Mouse (Mus musculus): ENCODE measurements around the gene BC048562. TPM values are rescaled to one million over a fixed set of nuclear protein-coding genes. Genes with fewer than 3 reads are reported as not detected.

The BC048562 gene
- polyA plus RNA-seq, 1 experiment from 2014 or later: not detected

DNA sequence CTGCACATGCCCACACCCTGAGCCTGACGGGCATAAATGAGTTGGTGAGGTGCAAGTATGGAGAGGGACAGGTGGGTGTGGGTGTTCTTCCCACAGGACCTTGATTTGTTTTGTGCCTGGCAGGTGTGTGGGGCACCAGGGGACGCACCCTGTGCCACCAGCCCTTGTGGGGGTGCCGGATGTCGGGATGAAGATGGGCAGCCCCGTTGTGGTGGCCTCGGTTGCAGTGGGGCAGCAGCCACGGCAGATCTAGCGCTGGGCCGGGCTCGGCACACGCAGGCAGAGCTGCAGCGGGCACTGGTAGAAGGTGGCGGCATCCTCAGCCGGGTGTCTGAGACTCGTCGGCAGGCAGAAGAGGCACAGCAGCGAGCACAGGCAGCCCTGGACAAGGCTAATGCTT lies 52.1 kb downstream of the BC048562 start:
- Histone ChIP-seq H3K36me3 (peaks cover 83% of the 10 kb centered on the region), H3K9me3 (no peaks in the 10 kb centered on the region)
- WGBS: 94% methylated on average over 17 of the region's 17 CpGs

GRCm38 (mm10) chr9:108489215-108489614 lies 52.9 kb downstream of the BC048562 start:
- Histone ChIP-seq H3K36me3 (peaks cover 83% of the 10 kb centered on the region), H3K9me3 (no peaks in the 10 kb centered on the region), H3K27ac (peak overlapping the region; percentile 93; the same call in 1 of the 2 replicates), H3K4me1 (replicated peaks) (peaks cover 31% of the 10 kb centered on the region), H3K27me3 (ENCODE audit: insufficient read depth, poor library complexity, severe bottlenecking) (no peaks in the 10 kb centered on the region), H3K4me3 (0 out of 2 replicates have a peak overlapping the region, but pooled peaks have one; percentile 87)
- DNase-seq (ENCODE audit: low spot score): no peak
- WGBS: 97% methylated on average over 20 of the region's 20 CpGs

More for the DNA sequence above, 52.1 kb downstream of the BC048562 start:
- Histone ChIP-seq H3K4me3 (no peak overlapping the region; the same call in 1 of the 2 replicates), H3K27ac (no peak overlapping the region), H3K27me3 (ENCODE audit: insufficient read depth, poor library complexity, severe bottlenecking) (no peaks in the 10 kb centered on the region), H3K4me1 (replicated peaks) (peaks cover 31% of the 10 kb centered on the region)
- DNase-seq (ENCODE audit: low spot score): no peak

- Histone ChIP-seq H3K9me3 (no peaks in the 10 kb centered on the region), H3K4me1 (replicated peaks) (peaks cover 31% of the 10 kb centered on the region), H3K4me3 (peak overlapping the region; percentile 87), H3K36me3 (peaks cover 85% of the 10 kb centered on the region), H3K27me3 (ENCODE audit: insufficient read depth, poor library complexity, severe bottlenecking) (no peaks in the 10 kb centered on the region), H3K27ac (peak overlapping the region; percentile 93)
- 71% methylated on average over 26 of the region's 26 CpGs for WGBS
- DNase-seq (ENCODE audit: low spot score): no peak
These were observed 53.6 kb downstream of the BC048562 start for GRCm38 (mm10) chr9:108489702-108490558.

GRCm38 (mm10) chr9:108490559-108491285 lies 54.4 kb downstream of the BC048562 start, which contains the start of gene Usp19:
Usp19 (plus strand) TSS chr9:108490602.
- peak within 1 kb of the TSS; percentile 87 for H3K4me3 ChIP-seq
- no peaks in the 10 kb centered on the region for H3K9me3 ChIP-seq
- peak within 1 kb of the TSS; percentile 93 for H3K27ac ChIP-seq
- WGBS: under 1% methylated on average over 69 of the region's 69 CpGs
- H3K27me3 ChIP-seq (ENCODE audit: insufficient read depth, poor library complexity, severe bottlenecking): no peaks in the 10 kb centered on the region
- H3K36me3 ChIP-seq: peaks cover 85% of the 10 kb centered on the region
- peaks cover 31% of the 10 kb centered on the region for H3K4me1 ChIP-seq (replicated peaks)
- DNase-seq (ENCODE audit: low spot score): peak; percentile 96

- peaks cover 85% of the 10 kb centered on the region for H3K36me3 ChIP-seq
These were observed 55.0 kb downstream of the BC048562 start for GRCm38 (mm10) chr9:108491286-108491580.

DNA sequence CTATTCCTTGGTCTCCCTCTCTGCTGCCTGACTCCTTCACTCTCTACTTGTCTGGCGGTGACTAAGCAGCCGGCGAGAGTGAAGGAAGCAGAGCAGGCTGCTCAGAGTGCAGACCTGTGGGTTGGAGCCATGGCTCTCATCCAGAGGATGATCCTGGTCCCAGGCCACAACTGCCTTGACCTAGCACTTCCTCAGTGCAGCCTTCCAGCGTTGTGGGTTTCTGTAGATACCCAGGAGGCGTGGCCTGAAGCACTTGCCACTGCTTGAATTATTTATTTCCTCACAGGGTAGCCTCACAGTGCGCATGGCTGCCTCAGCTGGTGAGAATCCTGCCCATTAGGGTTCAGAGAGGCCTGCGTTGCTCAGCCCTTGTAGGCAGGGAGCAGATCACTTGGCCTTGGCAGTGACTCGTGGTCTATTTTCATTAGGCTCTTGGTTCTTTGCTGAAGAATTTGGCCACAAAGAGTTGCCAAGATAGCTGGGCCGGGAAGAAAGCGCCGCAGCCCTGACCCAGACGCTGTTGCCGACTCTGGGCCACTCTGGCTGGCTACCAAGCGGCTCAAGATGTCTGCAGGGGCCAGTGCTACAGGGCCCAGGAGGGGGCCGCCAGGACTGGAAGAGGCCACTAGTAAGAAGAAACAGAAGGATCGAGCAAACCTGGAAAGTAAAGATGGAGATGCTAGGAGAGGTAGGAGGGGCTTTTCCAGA lies 55.9 kb downstream of the BC048562 start:
- DNase-seq (ENCODE audit: low spot score): no peak

More at GRCm38 (mm10) chr9:108491286-108491580, 55.0 kb downstream of the BC048562 start:
- 17% methylated on average over 12 of the region's 12 CpGs for WGBS
- no peaks in the 10 kb centered on the region for H3K27me3 ChIP-seq (ENCODE audit: insufficient read depth, poor library complexity, severe bottlenecking)
- H3K9me3 ChIP-seq: no peaks in the 10 kb centered on the region
- peaks cover 31% of the 10 kb centered on the region for H3K4me1 ChIP-seq (replicated peaks)
- peak overlapping the region; percentile 87 for H3K4me3 ChIP-seq
- no peak for DNase-seq (ENCODE audit: low spot score)
- peak overlapping the region; percentile 93 for H3K27ac ChIP-seq

DNA sequence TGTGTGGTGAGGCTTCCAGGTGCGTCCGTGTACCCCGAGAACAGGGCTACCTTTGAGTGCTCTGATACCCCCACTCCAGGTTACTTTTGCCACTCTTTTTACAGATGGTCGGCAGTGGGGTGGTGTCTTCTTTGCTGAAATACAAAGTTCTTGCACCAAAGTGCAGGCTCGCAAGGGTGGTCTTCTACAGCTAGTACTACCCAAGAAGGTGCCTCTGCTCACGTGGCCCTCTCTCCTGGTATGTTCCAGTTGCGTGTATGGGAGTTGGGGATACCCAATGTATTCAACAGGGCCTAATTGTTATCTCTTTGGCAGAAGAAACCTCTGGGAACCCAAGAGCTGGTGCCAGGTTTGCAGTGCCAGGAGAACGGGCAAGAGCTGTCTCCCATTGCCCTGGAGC lies 57.0 kb downstream of the BC048562 start:
- WGBS: 97% methylated on average over 8 of the region's 8 CpGs
- H3K4me3 ChIP-seq: no peak overlapping the region
- DNase-seq (ENCODE audit: low spot score): no peak

More for the DNA sequence above, 55.9 kb downstream of the BC048562 start:
- Histone ChIP-seq H3K36me3 (peaks cover 85% of the 10 kb centered on the region), H3K4me3 (peak overlapping the region; percentile 87), H3K9me3 (no peaks in the 10 kb centered on the region), H3K27me3 (ENCODE audit: insufficient read depth, poor library complexity, severe bottlenecking) (no peaks in the 10 kb centered on the region), H3K27ac (peak overlapping the region; percentile 51; the same call in 1 of the 2 replicates), H3K4me1 (replicated peaks) (peaks cover 31% of the 10 kb centered on the region)
- 93% methylated on average over 16 of the region's 16 CpGs for WGBS

GRCm38 (mm10) chr9:108494146-108494825 lies 58.0 kb downstream of the BC048562 start:
- Histone ChIP-seq H3K27me3 (ENCODE audit: insufficient read depth, poor library complexity, severe bottlenecking) (no peaks in the 10 kb centered on the region), H3K27ac (no peak overlapping the region), H3K4me1 (replicated peaks) (peaks cover 29% of the 10 kb centered on the region), H3K9me3 (no peaks in the 10 kb centered on the region), H3K4me3 (no peak overlapping the region), H3K36me3 (peaks cover 85% of the 10 kb centered on the region)
- 95% methylated on average over 19 of the region's 19 CpGs for WGBS
- no peak for DNase-seq (ENCODE audit: low spot score)

More for the DNA sequence above, 57.0 kb downstream of the BC048562 start:
- Histone ChIP-seq H3K4me1 (replicated peaks) (peaks cover 31% of the 10 kb centered on the region), H3K36me3 (peaks cover 85% of the 10 kb centered on the region), H3K27me3 (ENCODE audit: insufficient read depth, poor library complexity, severe bottlenecking) (no peaks in the 10 kb centered on the region), H3K9me3 (no peaks in the 10 kb centered on the region), H3K27ac (no peak overlapping the region)

DNA sequence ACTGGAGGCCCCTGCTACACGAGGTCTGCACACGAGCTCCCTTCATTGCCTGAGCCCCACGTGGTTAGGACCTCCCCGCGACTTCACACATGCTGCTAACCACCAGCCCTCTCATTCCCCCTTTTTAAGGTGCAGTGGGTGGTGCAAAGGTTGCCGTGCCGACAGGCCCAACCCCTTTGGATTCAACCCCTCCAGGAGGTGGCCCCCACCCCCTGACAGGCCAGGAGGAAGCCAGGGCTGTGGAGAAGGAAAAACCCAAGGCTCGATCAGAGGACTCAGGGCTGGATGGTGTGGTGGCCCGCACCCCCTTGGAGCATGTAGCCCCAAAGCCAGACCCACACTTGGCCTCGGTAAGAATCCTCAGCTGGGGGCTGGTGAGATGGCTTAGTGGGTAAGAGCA lies 58.6 kb downstream of the BC048562 start:
- 86% methylated on average over 10 of the region's 10 CpGs for WGBS
- DNase-seq (ENCODE audit: low spot score): no peak

More for the DNA sequence above, 58.6 kb downstream of the BC048562 start:
- Histone ChIP-seq H3K4me3 (no peak overlapping the region), H3K4me1 (replicated peaks) (peaks cover 23% of the 10 kb centered on the region), H3K27ac (no peak overlapping the region), H3K27me3 (ENCODE audit: insufficient read depth, poor library complexity, severe bottlenecking) (no peaks in the 10 kb centered on the region), H3K9me3 (no peaks in the 10 kb centered on the region), H3K36me3 (peaks cover 85% of the 10 kb centered on the region)

Other genes starting within 250 kb of the BC048562 start
- gene Bsn, start 246.1 kb upstream of the BC048562 start, polyA plus RNA-seq (2016; fragmentation: Nextera tagmentation; extraction: Ambion mirVana): 1.4 and 2.4 TPM in 2 replicates
- gene Dag1, start 172.5 kb upstream of the BC048562 start, polyA plus RNA-seq (2016; fragmentation: Nextera tagmentation; extraction: Ambion mirVana): 81.2 and 81.6 TPM in 2 replicates
- gene Nicn1, start 146.1 kb upstream of the BC048562 start, polyA plus RNA-seq (2016; fragmentation: Nextera tagmentation; extraction: Ambion mirVana): 39.5 and 54.3 TPM in 2 replicates
- 31.4 and 34.7 TPM in 2 replicates for gene Amt, start 139.6 kb upstream of the BC048562 start, polyA plus RNA-seq (2016; fragmentation: Nextera tagmentation; extraction: Ambion mirVana)
- 271 and 385 TPM in 2 replicates for gene Rhoa, start 130.4 kb upstream of the BC048562 start, polyA plus RNA-seq (2016; fragmentation: Nextera tagmentation; extraction: Ambion mirVana)
- gene Tcta, start 130.3 kb upstream of the BC048562 start, polyA plus RNA-seq (2016; fragmentation: Nextera tagmentation; extraction: Ambion mirVana): 20.7 and 32.7 TPM in 2 replicates
- 816 and 892 TPM in 2 replicates for gene Gpx1, start 97.6 kb upstream of the BC048562 start, polyA plus RNA-seq (2016; fragmentation: Nextera tagmentation; extraction: Ambion mirVana)
- 124 and 128 TPM in 2 replicates for gene Usp4, start 88.6 kb upstream of the BC048562 start, polyA plus RNA-seq (2016; fragmentation: Nextera tagmentation; extraction: Ambion mirVana)
- gene 1700102P08Rik, start 43.7 kb upstream of the BC048562 start, polyA plus RNA-seq (2016; fragmentation: Nextera tagmentation; extraction: Ambion mirVana): 0.58 and 0.69 TPM in 2 replicates
- gene Ccdc36, start 8.0 kb upstream of the BC048562 start, polyA plus RNA-seq (2016; fragmentation: Nextera tagmentation; extraction: Ambion mirVana): 1.0 and 1.2 TPM in 2 replicates
- gene Ccdc71, start 24.0 kb downstream of the BC048562 start, polyA plus RNA-seq (2016; fragmentation: Nextera tagmentation; extraction: Ambion mirVana): 56.1 and 56.9 TPM in 2 replicates
- gene Klhdc8b, start 25.1 kb downstream of the BC048562 start, polyA plus RNA-seq (2016; fragmentation: Nextera tagmentation; extraction: Ambion mirVana): 29.5 and 41.3 TPM in 2 replicates
- 40.8 and 41.0 TPM in 2 replicates for gene Lamb2, start 43.3 kb downstream of the BC048562 start, polyA plus RNA-seq (2016; fragmentation: Nextera tagmentation; extraction: Ambion mirVana)
- gene Usp19, start 54.1 kb downstream of the BC048562 start, polyA plus RNA-seq (2016; fragmentation: Nextera tagmentation; extraction: Ambion mirVana): 86.5 and 87.8 TPM in 2 replicates
- 103 and 112 TPM in 2 replicates for gene Qars, start 71.2 kb downstream of the BC048562 start, polyA plus RNA-seq (2016; fragmentation: Nextera tagmentation; extraction: Ambion mirVana)
- gene Qrich1, start 80.3 kb downstream of the BC048562 start, polyA plus RNA-seq (2016; fragmentation: Nextera tagmentation; extraction: Ambion mirVana): 153 and 168 TPM in 2 replicates
- gene Impdh2, start 123.8 kb downstream of the BC048562 start, polyA plus RNA-seq (2016; fragmentation: Nextera tagmentation; extraction: Ambion mirVana): 185 and 214 TPM in 2 replicates
- gene Ndufaf3, start 131.0 kb downstream of the BC048562 start, polyA plus RNA-seq (2016; fragmentation: Nextera tagmentation; extraction: Ambion mirVana): 57.0 and 69.3 TPM in 2 replicates
- gene Dalrd3, start 133.4 kb downstream of the BC048562 start, polyA plus RNA-seq (2016; fragmentation: Nextera tagmentation; extraction: Ambion mirVana): 169 and 222 TPM in 2 replicates
- 166 and 233 TPM in 2 replicates for gene Wdr6, start 142.3 kb downstream of the BC048562 start, polyA plus RNA-seq (2016; fragmentation: Nextera tagmentation; extraction: Ambion mirVana)
- gene P4htm, start 161.2 kb downstream of the BC048562 start, polyA plus RNA-seq (2016; fragmentation: Nextera tagmentation; extraction: Ambion mirVana): 7.3 and 12.2 TPM in 2 replicates
- gene Arih2, start 212.9 kb downstream of the BC048562 start, polyA plus RNA-seq (2016; fragmentation: Nextera tagmentation; extraction: Ambion mirVana): 56.4 and 58.8 TPM in 2 replicates
- gene Slc25a20, start 225.6 kb downstream of the BC048562 start, polyA plus RNA-seq (2016; fragmentation: Nextera tagmentation; extraction: Ambion mirVana): 30.0 and 33.8 TPM in 2 replicates